Mouse (Mus musculus): ENCODE measurements around the gene Lrrn3.

The Lrrn3 gene

GRCm38 (mm10) chr12:41428806-41429205 is 57.4 kb downstream of the Lrrn3 start:
- no peak for DNase-seq (ENCODE audit: low spot score)

GRCm38 (mm10) chr12:41427464-41427863 is 58.8 kb downstream of the Lrrn3 start:
- DNase-seq (ENCODE audit: low spot score): no peak

- DNase-seq (ENCODE audit: low spot score): no peak
Observed at GRCm38 (mm10) chr12:41425101-41425679, 61.0 kb downstream of the Lrrn3 start.

DNA sequence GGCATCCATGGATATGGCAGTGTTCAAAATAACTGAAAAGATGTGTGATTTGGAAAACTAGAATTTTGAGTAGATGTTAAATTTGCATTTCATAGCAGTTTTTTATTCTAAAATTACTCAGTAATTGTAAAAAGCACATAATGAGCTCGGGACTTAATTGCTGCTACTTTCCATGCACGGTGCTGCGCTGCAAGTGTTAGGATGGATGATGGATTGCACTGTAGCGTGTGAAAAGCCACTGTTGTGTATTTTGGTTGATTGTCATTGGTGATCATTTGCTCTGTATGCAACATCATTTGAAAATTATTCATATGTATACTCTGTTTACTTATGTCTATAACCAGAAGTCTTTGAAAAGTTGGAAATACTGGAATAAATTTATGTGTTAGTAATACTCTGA is 68.3 kb downstream of the Lrrn3 start:
- DNase-seq (ENCODE audit: low spot score): no peak

GRCm38 (mm10) chr12:41417099-41417498 is 69.1 kb downstream of the Lrrn3 start:
- DNase-seq (ENCODE audit: low spot score): no peak

- DNase-seq (ENCODE audit: low spot score): no peak
Observed at GRCm38 (mm10) chr12:41416635-41417034, 69.6 kb downstream of the Lrrn3 start.

GRCm38 (mm10) chr12:41409431-41409830 is 76.8 kb downstream of the Lrrn3 start:
- DNase-seq (ENCODE audit: low spot score): no peak

- no peak for DNase-seq (ENCODE audit: low spot score)
Observed at GRCm38 (mm10) chr12:41401923-41402322, 84.3 kb downstream of the Lrrn3 start.

Measured in layer of hippocampus, adult 9-10 months (tissue).